Mouse (Mus musculus) CD4-positive naive resting alpha-beta T cell, adult 57 days (primary cell): Measurements from ENCODE around the gene Crhr2. TPM values are rescaled to one million over a fixed set of nuclear protein-coding genes. Genes with fewer than 3 reads are reported as not detected.

Source experiments
- total RNA-seq: library from RNA; stranded (reverse); gene quantifications from one replicate; pipeline ENCODE4 v1.2.4, GENCODE M21; 2023

The Crhr2 gene
- not detected for total RNA-seq

DNA sequence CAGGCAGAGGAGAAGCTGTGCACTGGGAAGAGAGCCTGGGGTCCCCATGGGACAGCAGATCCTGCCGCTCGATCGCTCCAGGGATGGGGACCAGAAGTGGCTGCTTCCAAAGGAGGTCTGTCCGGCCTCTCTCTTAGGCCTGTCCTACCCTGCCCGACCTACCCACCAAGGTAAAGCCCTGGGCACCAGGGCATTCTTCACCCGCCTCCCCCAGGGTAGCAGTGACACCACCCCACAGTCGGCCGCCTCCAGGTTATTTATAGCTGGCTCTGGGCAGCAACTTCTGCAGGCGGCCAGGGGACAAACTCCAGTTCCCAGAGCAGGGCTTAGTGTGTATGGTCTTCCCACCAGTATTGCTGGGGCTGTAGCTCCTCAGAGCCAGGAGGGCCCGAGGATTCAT lies at the start of gene Crhr2:
Gene Crhr2 (minus strand): TSS at position 223 of the 400 bp plus-strand sequence.

DNA sequence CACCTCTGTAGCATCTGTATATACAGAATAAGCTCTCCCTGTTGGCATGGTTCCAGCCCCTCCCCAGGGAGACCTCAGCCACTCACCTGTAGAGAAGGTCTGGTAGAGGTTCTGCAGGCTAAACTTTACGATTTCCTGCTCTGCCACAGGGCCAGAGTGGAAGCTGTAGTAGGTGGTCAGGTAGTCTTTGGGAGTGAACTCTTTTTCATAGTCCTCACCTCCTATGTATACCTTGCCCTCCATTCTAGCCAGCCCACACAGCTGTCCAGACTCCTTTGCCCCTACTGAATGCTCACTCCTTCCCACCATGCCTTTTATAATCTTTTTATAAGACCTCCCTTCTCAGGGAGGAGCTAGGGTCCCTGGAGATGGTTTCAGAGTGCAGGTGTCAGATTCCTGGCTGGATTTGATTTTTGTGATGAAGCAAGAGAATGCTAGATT lies 41.9 kb upstream of the Crhr2 start, which contains the start of gene Inmt:
Gene Inmt (minus strand): TSS at position 303 of the 441 bp plus-strand sequence.

Other genes starting within 250 kb of the Crhr2 start
- gene Nod1, start 160.4 kb downstream of the Crhr2 start, total RNA-seq = 13.9 TPM
- 19.3 TPM for gene Ggct, start 140.1 kb downstream of the Crhr2 start, total RNA-seq
- 77.4 TPM for gene Gars, start 95.0 kb downstream of the Crhr2 start, total RNA-seq
- gene Inmt, start 42.0 kb upstream of the Crhr2 start, total RNA-seq = not detected
- 1.3 TPM for gene Mindy4, start 70.4 kb upstream of the Crhr2 start, total RNA-seq
- gene Aqp1, start 203.4 kb upstream of the Crhr2 start, total RNA-seq = 1.2 TPM
- gene Ghrhr, start 243.3 kb upstream of the Crhr2 start, total RNA-seq = not detected